Mouse (Mus musculus): ENCODE results near the gene Rps15.

GRCm38 (mm10) chr10:80271186-80271843, 20.9 kb upstream of the Rps15 start:
- peak; percentile 72 for TF ChIP-seq MYC (IDR thresholded peaks at IDR 0.05; ENCODE audit: low read depth, low read length)
- peak; percentile 70 for TF ChIP-seq BHLHE40 (IDR thresholded peaks at IDR 0.05; ENCODE audit: low read depth, low read length)
- TF ChIP-seq POLR2A (IDR thresholded peaks at IDR 0.05; ENCODE audit: low read depth, low read length), result no peak
- TF ChIP-seq EP300 (IDR thresholded peaks at IDR 0.05; ENCODE audit: low read length), result 0 out of 2 replicates have a peak, but pooled peaks have one; percentile 11
- TF ChIP-seq CHD1 (IDR thresholded peaks at IDR 0.05; ENCODE audit: low read depth, low read length), result no peak
- TF ChIP-seq CTCF (conservative IDR thresholded peaks at IDR 0.05 in 1 of 2, IDR thresholded peaks at IDR 0.05 in 1 of 2; ENCODE audit: low read depth in 2 of 2, low read length in 2 of 2), result no peak
- no peak for TF ChIP-seq SMC3 (IDR thresholded peaks at IDR 0.05; ENCODE audit: low read depth, low read length)
